Mouse (Mus musculus) midbrain, postnatal 0 days (tissue): ENCODE measurements at regions not wholly inside any gene's neighbourhood (a gene's known extent, or its start where the extent isn't known, plus 50 kb on each side); places are given as distances from the start of the nearest gene placed in this dataset.

Source experiments
- ATAC-seq: fragments of 200-750 bp; cut with Nextera tagmentation; 2 replicates; pipeline ENCODE4 v1.8.0; 2017; ENCODE audit warnings: moderate number of reproducible peaks, mild to moderate bottlenecking, moderate TSS enrichment, moderate library complexity; ENCODE audit not compliant: low FRiP score
- DNase-seq: peaks from one replicate; pipeline ENCODE4 v3.0.0-alpha.2; 2015; ENCODE audit warnings: low spot score
- H3K27ac ChIP-seq: fragments of 300-500 bp; sonication (generic); 2 replicates; pipeline ENCODE4 v1.5.1; 2014; ENCODE audit warnings: low read depth, mild to moderate bottlenecking, low read length, mixed read lengths
- H3K27me3 ChIP-seq: fragments of 300-500 bp; sonication (generic); 2 replicates; pipeline ENCODE4 v1.6.1; 2014; ENCODE audit warnings: low read length, control low read depth, mixed read lengths; ENCODE audit not compliant: insufficient read depth
- H3K36me3 ChIP-seq: fragments of 300-500 bp; sonication (generic); 2 replicates; pipeline ENCODE4 v1.6.1; 2014; ENCODE audit warnings: low read length, control low read depth, mixed read lengths; ENCODE audit not compliant: insufficient read depth
- H3K4me1 ChIP-seq: fragments of 300-500 bp; sonication (generic); 2 replicates; pipeline ENCODE4 v1.6.1; 2014; ENCODE audit warnings: mild to moderate bottlenecking, control low read depth, antibody characterized with exemption, low read length, mixed read lengths; ENCODE audit not compliant: insufficient read depth
- H3K4me2 ChIP-seq: fragments of 300-500 bp; sonication (generic); 2 replicates; pipeline ENCODE4 v1.6.1; 2014; ENCODE audit warnings: low read depth, mild to moderate bottlenecking, low read length, mixed read lengths; ENCODE audit not compliant: poor library complexity, severe bottlenecking
- H3K4me3 ChIP-seq: fragments of 300-500 bp; sonication (generic); 2 replicates; pipeline ENCODE4 v1.5.1; 2014; ENCODE audit warnings: low read depth, mild to moderate bottlenecking, low read length, moderate library complexity
- H3K9ac ChIP-seq: fragments of 300-500 bp; sonication (generic); replicated peaks from 2 replicates; pipeline ENCODE4 v1.6.1; 2014; ENCODE audit warnings: mild to moderate bottlenecking, low read length, moderate library complexity, mixed read lengths; ENCODE audit not compliant: poor library complexity, severe bottlenecking
- H3K9me3 ChIP-seq: fragments of 300-500 bp; sonication (generic); 2 replicates; pipeline ENCODE4 v1.6.1; 2016; ENCODE audit warnings: low read length, control low read depth
- CTCF ChIP-seq: IDR thresholded peaks from 2 replicates; pipeline ENCODE4 v1.5.1; 2016; ENCODE audit warnings: antibody characterized with exemption, mild to moderate bottlenecking
- WGBS: fragments of 180-500 bp; shearing (Covaris S2); extraction: QIAGEN DNeasy Blood & Tissue Kit; methylation state at CpG from one replicate; pipeline ENCODE4 v1.1.7; 2014; 5-methylcytosine and 5-hydroxymethylcytosine counted together

DNA sequence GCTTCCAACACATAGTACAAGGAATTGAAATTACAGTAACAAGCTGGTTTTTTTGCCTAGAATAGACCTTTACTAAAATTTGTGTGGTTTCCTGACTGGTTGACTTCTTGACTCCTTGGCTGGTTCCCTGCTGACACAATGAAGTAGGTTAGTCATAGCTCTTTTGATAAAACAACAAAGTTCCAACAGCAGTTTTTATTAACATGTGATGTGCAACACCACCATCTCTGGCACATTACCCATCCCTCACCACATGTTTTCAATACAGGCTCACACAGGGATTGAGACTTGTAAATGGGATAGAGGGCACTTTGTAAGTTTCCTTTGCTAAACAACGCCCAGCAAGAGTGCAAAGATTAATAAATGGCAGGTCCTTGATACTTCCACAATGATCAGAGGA, 53.9 kb upstream of the Amot start:
- ATAC-seq (no peak), DNase-seq (no peak)
- no peak overlapping the region for H3K4me2 ChIP-seq
- no peak overlapping the region for H3K4me3 ChIP-seq
- 81% methylated on average over 1 of the region's 1 CpGs for whole genome bisulfite sequencing
- no peaks in the 10 kb centered on the region for H3K9me3 ChIP-seq
- H3K27ac ChIP-seq: no peak overlapping the region
- H3K9ac ChIP-seq: no peak overlapping the region
- H3K36me3 ChIP-seq: no peaks in the 10 kb centered on the region
- H3K4me1 ChIP-seq: no peaks in the 10 kb centered on the region
- TF ChIP-seq CTCF: no peak
- no peaks in the 10 kb centered on the region for H3K27me3 ChIP-seq
